Mouse (Mus musculus): ENCODE data around the gene 4921536K21Rik. TPM values are rescaled to one million over a fixed set of nuclear protein-coding genes. Genes with fewer than 3 reads are reported as not detected.

Gene 4921536K21Rik
- not detected for total RNA-seq (2023)

GRCm38 (mm10) chr11:3894406-3895281 is at the start of gene 4921536K21Rik, which contains the start of gene Dusp18:
Gene 4921536K21Rik, minus strand, starts transcription at chr11:3895098.
Gene Dusp18, plus strand, starts transcription at chr11:3895240.

GRCm38 (mm10) chr11:3931511-3932211 is 36.8 kb upstream of the 4921536K21Rik start, which contains the start of gene Tcn2:
Gene Tcn2, minus strand, starts transcription at chr11:3932159.

GRCm38 (mm10) chr11:3914109-3914840 is 19.4 kb upstream of the 4921536K21Rik start, which contains the start of gene Slc35e4:
Gene Slc35e4, minus strand, starts transcription at chr11:3914664.

GRCm38 (mm10) chr11:3863454-3864112 is 31.3 kb downstream of the 4921536K21Rik start, which contains the start of gene Osbp2:
Gene Osbp2, minus strand, starts transcription at chr11:3863903.

Other genes starting within 250 kb of the 4921536K21Rik start
- 10 to 100 TPM; 54.1 to 59.9 TPM for gene Morc2a, start 245.9 kb downstream of the 4921536K21Rik start, total RNA-seq (2023)
- not detected for gene Osbp2, start 31.2 kb downstream of the 4921536K21Rik start, total RNA-seq (2023)
- under 1 TPM; 0.62 to 0.79 TPM for gene Dusp18, start 142 bp upstream of the 4921536K21Rik start, total RNA-seq (2023)
- 1 to 10 TPM; 3.2 to 3.8 TPM for gene Slc35e4, start 19.6 kb upstream of the 4921536K21Rik start, total RNA-seq (2023)
- 10 to 100 TPM; 10.1 to 12.0 TPM for gene Tcn2, start 37.1 kb upstream of the 4921536K21Rik start, total RNA-seq (2023)
- gene Pes1, start 68.9 kb upstream of the 4921536K21Rik start, total RNA-seq (2023): 10 to 100 TPM; 66.0 to 70.9 TPM
- gene 4930556J24Rik, start 81.7 kb upstream of the 4921536K21Rik start, total RNA-seq (2023): not detected
- gene Gal3st1, start 88.5 kb upstream of the 4921536K21Rik start, total RNA-seq (2023): not detected
- gene Sec14l4, start 136.4 kb upstream of the 4921536K21Rik start, total RNA-seq (2023): not detected
- gene Sec14l3, start 169.7 kb upstream of the 4921536K21Rik start, total RNA-seq (2023): not detected
- 1 to 10 TPM; 1.3 to 1.6 TPM for gene Mtfp1, start 200.3 kb upstream of the 4921536K21Rik start, total RNA-seq (2023)
- 1 to 10 TPM; 1.4 to 1.5 TPM for gene Sec14l2, start 228.3 kb upstream of the 4921536K21Rik start, total RNA-seq (2023)
- gene Rnf215, start 240.1 kb upstream of the 4921536K21Rik start, total RNA-seq (2023): 10 to 100 TPM; 23.2 to 26.3 TPM